In genomic region chr11:106818341-106818740, GRCm38 (mm10) we compare ENCODE assay signal across 8 mouse cellular contexts. TPM values are rescaled to one million over a fixed set of nuclear protein-coding genes. Genes with fewer than 3 reads are reported as not detected.
DNase-seq lines count a peak whose midpoint lies in the region; ATAC-seq and TF ChIP-seq lines count a peak whose summit lies in the region.

No protein-coding gene starts in this region.

- no peak overlapping the region for H3K9ac ChIP-seq in forebrain, embryonic 12.5 days
- no peak overlapping the region for H3K9ac ChIP-seq in liver, postnatal 0 days (replicated peaks)
- H3K9ac ChIP-seq in liver, embryonic 12.5 days = no peak overlapping the region
- H3K9ac ChIP-seq in embryonic facial prominence, embryonic 15.5 days = no peak overlapping the region
- no peak overlapping the region for H3K9ac ChIP-seq in limb, embryonic 15.5 days

- no peaks in the 10 kb centered on the region for H3K9me3 ChIP-seq in forebrain, embryonic 12.5 days
- no peaks in the 10 kb centered on the region for H3K9me3 ChIP-seq in forebrain, embryonic 10.5 days
- H3K9me3 ChIP-seq in liver, postnatal 0 days (ENCODE audit: low read length) = no peaks in the 10 kb centered on the region
- no peaks in the 10 kb centered on the region for H3K9me3 ChIP-seq in liver, embryonic 12.5 days (replicated peaks)
- no peaks in the 10 kb centered on the region for H3K9me3 ChIP-seq in embryonic facial prominence, embryonic 15.5 days (replicated peaks)
- no peaks in the 10 kb centered on the region for H3K9me3 ChIP-seq in limb, embryonic 15.5 days

- DNase-seq in forebrain, embryonic 10.5 days (ENCODE audit: extremely low spot score, low spot score) = no peak
- no peak for DNase-seq in liver, postnatal 0 days
- no peak for DNase-seq in frontal cortex, postnatal 14 days (ENCODE audit: low spot score in 2 of 2)
- DNase-seq in ovary, postnatal 14 days (ENCODE audit: low spot score) = no peak

- WGBS in forebrain, embryonic 12.5 days = 71% methylated on average over 9 of the region's 9 CpGs
- 94% methylated on average over 9 of the region's 9 CpGs for WGBS in forebrain, embryonic 10.5 days
- 74% methylated on average over 9 of the region's 9 CpGs for WGBS in liver, postnatal 0 days (ENCODE audit: insufficient replicate concordance)
- 87% methylated on average over 9 of the region's 9 CpGs for WGBS in liver, embryonic 12.5 days (ENCODE audit: insufficient replicate concordance)
- WGBS in embryonic facial prominence, embryonic 15.5 days = 48% methylated on average over 9 of the region's 9 CpGs
- 30% methylated on average over 9 of the region's 9 CpGs for WGBS in limb, embryonic 15.5 days

- no peak for TF ChIP-seq CTCF in liver, postnatal 0 days (IDR thresholded peaks at IDR 0.05; ENCODE audit: low read depth)

- H3K36me3 ChIP-seq in forebrain, embryonic 12.5 days (replicated peaks) = peaks cover 76% of the 10 kb centered on the region
- peaks cover 98% of the 10 kb centered on the region for H3K36me3 ChIP-seq in forebrain, embryonic 10.5 days (replicated peaks)
- peaks cover 77% of the 10 kb centered on the region for H3K36me3 ChIP-seq in liver, postnatal 0 days (replicated peaks; ENCODE audit: insufficient read depth, low read length)
- peaks cover 92% of the 10 kb centered on the region for H3K36me3 ChIP-seq in liver, embryonic 12.5 days
- peaks cover 87% of the 10 kb centered on the region for H3K36me3 ChIP-seq in embryonic facial prominence, embryonic 15.5 days
- H3K36me3 ChIP-seq in limb, embryonic 15.5 days = peaks cover 84% of the 10 kb centered on the region

- H3K4me1 ChIP-seq in forebrain, embryonic 12.5 days = peaks cover 5% of the 10 kb centered on the region; the same call in 1 of the 2 replicates
- H3K4me1 ChIP-seq in forebrain, embryonic 10.5 days = peaks cover 8% of the 10 kb centered on the region; the same call in 1 of the 2 replicates
- H3K4me1 ChIP-seq in liver, postnatal 0 days (ENCODE audit: insufficient read depth) = peaks cover 16% of the 10 kb centered on the region; the same call in 1 of the 2 replicates
- no peaks in the 10 kb centered on the region for H3K4me1 ChIP-seq in liver, embryonic 12.5 days
- H3K4me1 ChIP-seq in embryonic facial prominence, embryonic 15.5 days = peaks cover 23% of the 10 kb centered on the region; the same call in 1 of the 2 replicates
- H3K4me1 ChIP-seq in limb, embryonic 15.5 days = peaks cover 19% of the 10 kb centered on the region

- H3K4me2 ChIP-seq in forebrain, embryonic 12.5 days = no peak overlapping the region
- H3K4me2 ChIP-seq in liver, postnatal 0 days (ENCODE audit: low read depth, low read length) = no peak overlapping the region
- H3K4me2 ChIP-seq in liver, embryonic 12.5 days = no peak overlapping the region
- H3K4me2 ChIP-seq in embryonic facial prominence, embryonic 15.5 days (replicated peaks) = no peak overlapping the region
- no peak overlapping the region for H3K4me2 ChIP-seq in limb, embryonic 15.5 days

- H3K27ac ChIP-seq in forebrain, embryonic 12.5 days = peak overlapping the region; percentile 50; the same call in 1 of the 2 replicates
- no peak overlapping the region for H3K27ac ChIP-seq in forebrain, embryonic 10.5 days
- 0 out of 2 replicates have a peak overlapping the region, but pooled peaks have one; percentile 13 for H3K27ac ChIP-seq in liver, postnatal 0 days (ENCODE audit: low read depth)
- no peak overlapping the region for H3K27ac ChIP-seq in liver, embryonic 12.5 days
- H3K27ac ChIP-seq in embryonic facial prominence, embryonic 15.5 days (replicated peaks) = peak overlapping the region; percentile 17; the same call in 1 of the 2 replicates
- H3K27ac ChIP-seq in limb, embryonic 15.5 days = peak overlapping the region; percentile 35; the same call in 1 of the 2 replicates

- no peaks in the 10 kb centered on the region for H3K27me3 ChIP-seq in forebrain, embryonic 12.5 days
- H3K27me3 ChIP-seq in forebrain, embryonic 10.5 days (ENCODE audit: poor library complexity, severe bottlenecking) = no peaks in the 10 kb centered on the region
- no peaks in the 10 kb centered on the region for H3K27me3 ChIP-seq in liver, postnatal 0 days (ENCODE audit: insufficient read depth, low read length)
- H3K27me3 ChIP-seq in liver, embryonic 12.5 days (replicated peaks) = no peaks in the 10 kb centered on the region
- no peaks in the 10 kb centered on the region for H3K27me3 ChIP-seq in embryonic facial prominence, embryonic 15.5 days
- no peaks in the 10 kb centered on the region for H3K27me3 ChIP-seq in limb, embryonic 15.5 days

- H3K4me3 ChIP-seq in forebrain, embryonic 12.5 days (replicated peaks) = no peak overlapping the region
- no peak overlapping the region for H3K4me3 ChIP-seq in forebrain, embryonic 10.5 days
- H3K4me3 ChIP-seq in liver, postnatal 0 days (ENCODE audit: low read depth, low read length) = no peak overlapping the region
- no peak overlapping the region for H3K4me3 ChIP-seq in liver, embryonic 12.5 days
- no peak overlapping the region for H3K4me3 ChIP-seq in embryonic facial prominence, embryonic 15.5 days (replicated peaks)
- no peak overlapping the region for H3K4me3 ChIP-seq in limb, embryonic 15.5 days

- peak; percentile 46; the same call in 1 of the 2 replicates for ATAC-seq in forebrain, embryonic 12.5 days (ENCODE audit: low FRiP score)
- no peak for ATAC-seq in liver, postnatal 0 days
- ATAC-seq in liver, embryonic 12.5 days = no peak
- no peak for ATAC-seq in embryonic facial prominence, embryonic 15.5 days (ENCODE audit: insufficient number of reproducible peaks, low FRiP score, low TSS enrichment, low read depth)
- ATAC-seq in limb, embryonic 15.5 days (ENCODE audit: insufficient number of reproducible peaks, low FRiP score, low TSS enrichment, low read depth) = no peak

- TF ChIP-seq EP300 in liver, postnatal 0 days (IDR thresholded peaks at IDR 0.05; ENCODE audit: low read depth) = no peak

RNA-seq across cellular contexts. Expression of gene Cep95, which starts 29.3 kb away (rescaled TPM):
- 25.4 and 27.0 TPM in 2 replicates for polyA plus RNA-seq in forebrain, embryonic 12.5 days (2016; fragmentation: Nextera tagmentation; extraction: Ambion mirVana)
- polyA plus RNA-seq in forebrain, embryonic 10.5 days (2016; fragmentation: Nextera tagmentation; extraction: Ambion mirVana) = 18.7 and 20.0 TPM in 2 replicates
- polyA plus RNA-seq in liver, postnatal 0 days (2015; fragmentation: Nextera tagmentation; extraction: Ambion mirVana) = 4.6 and 5.1 TPM in 2 replicates
- 12.6 and 12.7 TPM in 2 replicates for polyA plus RNA-seq in liver, embryonic 12.5 days (2016; fragmentation: Nextera tagmentation; extraction: Ambion mirVana)
- 23.1 and 23.6 TPM in 2 replicates for polyA plus RNA-seq in embryonic facial prominence, embryonic 15.5 days (2015; fragmentation: Nextera tagmentation; extraction: Ambion mirVana)
- polyA plus RNA-seq in limb, embryonic 15.5 days (2015; fragmentation: Nextera tagmentation; extraction: Ambion mirVana) = 21.9 and 22.5 TPM in 2 replicates

RNA-seq across cellular contexts. Expression of gene Ddx5, which starts 29.4 kb away (rescaled TPM):
- polyA plus RNA-seq in forebrain, embryonic 12.5 days (2016; fragmentation: Nextera tagmentation; extraction: Ambion mirVana) = 507 and 536 TPM in 2 replicates
- 311 and 330 TPM in 2 replicates for polyA plus RNA-seq in forebrain, embryonic 10.5 days (2016; fragmentation: Nextera tagmentation; extraction: Ambion mirVana)
- polyA plus RNA-seq in liver, postnatal 0 days (2015; fragmentation: Nextera tagmentation; extraction: Ambion mirVana) = 114 and 115 TPM in 2 replicates
- polyA plus RNA-seq in liver, embryonic 12.5 days (2016; fragmentation: Nextera tagmentation; extraction: Ambion mirVana) = 174 and 177 TPM in 2 replicates
- 297 and 314 TPM in 2 replicates for polyA plus RNA-seq in embryonic facial prominence, embryonic 15.5 days (2015; fragmentation: Nextera tagmentation; extraction: Ambion mirVana)
- 284 and 288 TPM in 2 replicates for polyA plus RNA-seq in limb, embryonic 15.5 days (2015; fragmentation: Nextera tagmentation; extraction: Ambion mirVana)

RNA-seq across cellular contexts. Expression of gene Polg2, which starts 39.0 kb away (rescaled TPM):
- 10.3 and 10.4 TPM in 2 replicates for polyA plus RNA-seq in forebrain, embryonic 12.5 days (2016; fragmentation: Nextera tagmentation; extraction: Ambion mirVana)
- 10.1 and 10.9 TPM in 2 replicates for polyA plus RNA-seq in forebrain, embryonic 10.5 days (2016; fragmentation: Nextera tagmentation; extraction: Ambion mirVana)
- polyA plus RNA-seq in liver, postnatal 0 days (2015; fragmentation: Nextera tagmentation; extraction: Ambion mirVana) = 7.9 and 8.4 TPM in 2 replicates
- 7.0 and 7.3 TPM in 2 replicates for polyA plus RNA-seq in liver, embryonic 12.5 days (2016; fragmentation: Nextera tagmentation; extraction: Ambion mirVana)
- polyA plus RNA-seq in embryonic facial prominence, embryonic 15.5 days (2015; fragmentation: Nextera tagmentation; extraction: Ambion mirVana) = 12.7 and 13.8 TPM in 2 replicates
- polyA plus RNA-seq in limb, embryonic 15.5 days (2015; fragmentation: Nextera tagmentation; extraction: Ambion mirVana) = 9.8 and 13.3 TPM in 2 replicates

Comparison
In these comparisons a context has a peak if more than half of its experiments do, and no peak if none do; other contexts are left out.
1. H3K27ac ChIP-seq: peak in forebrain, embryonic 12.5 days (single experiment), liver, postnatal 0 days (single experiment), embryonic facial prominence, embryonic 15.5 days (single experiment) and limb, embryonic 15.5 days (single experiment); none in forebrain, embryonic 10.5 days (single experiment) and liver, embryonic 12.5 days (single experiment).